9 mouse cellular contexts compared by ENCODE assay signal in genomic region chr10:116582738-116583137, GRCm38 (mm10). TPM values are rescaled to one million over a fixed set of nuclear protein-coding genes. Genes with fewer than 3 reads are reported as not detected.
DNase-seq lines count a peak whose midpoint lies in the region; ATAC-seq and TF ChIP-seq lines count a peak whose summit lies in the region.
"Had no signal": no experiment of that assay in that cellular context is flagged by ENCODE, and none has a peak within 500 bp of the region (broad histone marks: within the 10 kb centered on the region; RNA-seq: fewer than 3 reads in every experiment).

No protein-coding gene starts in this region.

- H3K27ac ChIP-seq in heart, embryonic 13.5 days (replicated peaks): no peak overlapping the region

- H3K4me2 ChIP-seq in heart, embryonic 13.5 days: peak overlapping the region; percentile 83

- WGBS in heart, embryonic 13.5 days: 25% methylated on average over 6 of the region's 6 CpGs

- ATAC-seq in heart, embryonic 13.5 days (ENCODE audit: extremely low read depth, insufficient number of reproducible peaks, low FRiP score, low TSS enrichment): no peak
- ATAC-seq in megakaryocyte, adult 5-6 weeks (ENCODE audit: poor library complexity, severe bottlenecking): peak; percentile 46
- ATAC-seq: Patski had no signal

- H3K36me3 ChIP-seq in heart, embryonic 13.5 days: peaks cover 32% of the 10 kb centered on the region

- peak overlapping the region; percentile 98 for H3K4me3 ChIP-seq in heart, embryonic 13.5 days

- DNase-seq in gastrocnemius, postnatal 10 days: peak; percentile 6
- no peak for DNase-seq in gastrocnemius, postnatal 4 days (ENCODE audit: low spot score in 2 of 2)
- DNase-seq in brain, embryonic 14.5 days (ENCODE audit: low read depth): peak; percentile 20
- peak; percentile 41 to 45 for DNase-seq in kidney, postnatal 25 days
- DNase-seq in spleen, postnatal 14 days (ENCODE audit: low spot score in 2 of 2): peak; percentile 12 to 39
- DNase-seq in gastrocnemius, adult 18-20 months (ENCODE audit: low spot score): no peak

- H3K4me1 ChIP-seq in heart, embryonic 13.5 days: peaks cover 24% of the 10 kb centered on the region

- no peaks in the 10 kb centered on the region for H3K27me3 ChIP-seq in heart, embryonic 13.5 days (replicated peaks)
- H3K27me3 ChIP-seq: Patski had no signal

- TF ChIP-seq POLR2A in brain, embryonic 14.5 days (IDR thresholded peaks at IDR 0.05; ENCODE audit: borderline replicate concordance, extremely low read depth, insufficient read depth, insufficient read length, poor library complexity, severe bottlenecking): no peak

- no peak for TF ChIP-seq CTCF in brain, embryonic 14.5 days (IDR thresholded peaks at IDR 0.05; ENCODE audit: borderline replicate concordance, extremely low read depth, insufficient read depth, insufficient read length)

- no peaks in the 10 kb centered on the region for H3K9me3 ChIP-seq in heart, embryonic 13.5 days

- H3K9ac ChIP-seq in heart, embryonic 13.5 days: no peak overlapping the region; the same call in 1 of the 2 replicates

RNA-seq across cellular contexts. Expression of gene Cnot2, which starts 1.4 kb away (rescaled TPM):
- total RNA-seq in gastrocnemius, postnatal 10 days (2021): 10 to 100 TPM; 45.9 to 48.1 TPM
- 10 to 100 TPM; 64.4 to 70.6 TPM for total RNA-seq in gastrocnemius, postnatal 4 days (2021)
- polyA plus RNA-seq in brain, embryonic 14.5 days (2012; rRNA removed): 91.4 and 91.9 TPM in 2 replicates
- polyA plus RNA-seq in heart, embryonic 13.5 days (2015; fragmentation: Nextera tagmentation; extraction: Ambion mirVana): 63.8 and 69.3 TPM in 2 replicates
- total RNA-seq in megakaryocyte, adult 5-6 weeks (2015): 81.1 and 82.9 TPM in 2 replicates
- total RNA-seq in megakaryocyte, adult 5-6 weeks (2017): 102 and 111 TPM in 2 replicates
- 10 to 100 TPM; 31.2 to 33.9 TPM for total RNA-seq in gastrocnemius, adult 18-20 months (2021)

Comparison
In these comparisons a context has a peak if more than half of its experiments do, and no peak if none do; other contexts are left out.
1. DNase-seq: peak in gastrocnemius, postnatal 10 days (single experiment), brain, embryonic 14.5 days (single experiment), kidney, postnatal 25 days (2 of 2) and spleen, postnatal 14 days (2 of 2); none in gastrocnemius, postnatal 4 days (0 of 2) and gastrocnemius, adult 18-20 months (single experiment).